In the genomic region with DNA sequence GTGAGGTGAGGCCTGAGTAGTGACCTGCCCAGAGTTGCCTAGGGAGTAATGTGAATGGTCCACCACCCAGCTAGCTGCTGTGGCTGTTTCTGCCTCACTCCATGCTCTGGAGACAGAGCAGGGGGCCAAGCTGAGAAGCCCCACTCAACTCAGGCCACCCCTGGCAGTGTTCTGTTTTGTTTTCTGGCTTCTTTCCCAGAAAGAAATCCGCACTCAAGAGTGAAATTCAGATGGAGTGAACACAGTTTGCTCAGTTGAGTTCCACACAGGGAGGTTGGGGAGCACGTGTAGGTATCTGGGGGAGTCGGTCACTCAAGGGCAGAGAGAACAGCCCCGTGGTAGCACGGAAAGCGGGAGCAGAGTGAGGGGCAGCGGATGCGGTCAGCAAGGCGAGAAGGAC, we compare ENCODE assay signal across 29 mouse cellular contexts. TPM values are rescaled to one million over a fixed set of nuclear protein-coding genes. Genes with fewer than 3 reads are reported as not detected.
DNase-seq lines count a peak whose midpoint lies in the region; ATAC-seq and TF ChIP-seq lines count a peak whose summit lies in the region.
"Had no signal": no experiment of that assay in that cellular context is flagged by ENCODE, and none has a peak within 500 bp of the region (broad histone marks: within the 10 kb centered on the region; RNA-seq: fewer than 3 reads in every experiment).

No protein-coding gene starts in this region.

- H3K9me3 ChIP-seq in hindbrain, postnatal 0 days (ENCODE audit: low read length), result no peaks in the 10 kb centered on the region
- H3K9me3 ChIP-seq in hindbrain, embryonic 14.5 days (ENCODE audit: control insufficient read depth, low read length), result no peaks in the 10 kb centered on the region
- no peaks in the 10 kb centered on the region for H3K9me3 ChIP-seq in midbrain, postnatal 0 days (ENCODE audit: low read length)
- H3K9me3 ChIP-seq in midbrain, embryonic 13.5 days, result no peaks in the 10 kb centered on the region
- no peaks in the 10 kb centered on the region for H3K9me3 ChIP-seq in limb, embryonic 13.5 days
- H3K9me3 ChIP-seq in stomach, postnatal 0 days (ENCODE audit: control insufficient read depth, low read length), result no peaks in the 10 kb centered on the region
- H3K9me3 ChIP-seq: embryonic facial prominence, embryonic 12.5 days; forebrain, embryonic 12.5 days; kidney, embryonic 15.5 days; midbrain, embryonic 12.5 days had no signal

- no peak for TF ChIP-seq CTCF in hindbrain, postnatal 0 days (IDR thresholded peaks at IDR 0.05; ENCODE audit: low read depth)
- TF ChIP-seq CTCF in midbrain, postnatal 0 days (IDR thresholded peaks at IDR 0.05), result no peak
- no peak for TF ChIP-seq CTCF in stomach, postnatal 0 days (IDR thresholded peaks at IDR 0.05; ENCODE audit: low read depth)

- peaks cover 22% of the 10 kb centered on the region for H3K4me1 ChIP-seq in hindbrain, postnatal 0 days (ENCODE audit: insufficient read depth, low read length)
- peaks cover 16% of the 10 kb centered on the region for H3K4me1 ChIP-seq in hindbrain, embryonic 14.5 days (replicated peaks; ENCODE audit: control insufficient read depth, insufficient read depth, low read length)
- peaks cover 10% of the 10 kb centered on the region for H3K4me1 ChIP-seq in midbrain, postnatal 0 days (ENCODE audit: insufficient read depth, low read length)
- H3K4me1 ChIP-seq in midbrain, embryonic 13.5 days (replicated peaks), result peaks cover 23% of the 10 kb centered on the region
- H3K4me1 ChIP-seq in limb, embryonic 13.5 days, result peaks cover 16% of the 10 kb centered on the region
- no peaks in the 10 kb centered on the region for H3K4me1 ChIP-seq in stomach, postnatal 0 days (replicated peaks; ENCODE audit: control insufficient read depth, insufficient read depth)

- no peaks in the 10 kb centered on the region for H3K27me3 ChIP-seq in hindbrain, postnatal 0 days (ENCODE audit: insufficient read depth, low read length)
- no peaks in the 10 kb centered on the region for H3K27me3 ChIP-seq in hindbrain, embryonic 14.5 days (ENCODE audit: control insufficient read depth, insufficient read depth, low read length)
- no peaks in the 10 kb centered on the region for H3K27me3 ChIP-seq in midbrain, postnatal 0 days (ENCODE audit: insufficient read depth, low read length)
- H3K27me3 ChIP-seq in midbrain, embryonic 13.5 days, result no peaks in the 10 kb centered on the region
- H3K27me3 ChIP-seq in limb, embryonic 13.5 days, result no peaks in the 10 kb centered on the region
- no peaks in the 10 kb centered on the region for H3K27me3 ChIP-seq in stomach, postnatal 0 days (ENCODE audit: control insufficient read depth, insufficient read depth, low read length)
- H3K27me3 ChIP-seq: embryonic facial prominence, embryonic 12.5 days; forebrain, embryonic 12.5 days; kidney, embryonic 15.5 days; midbrain, embryonic 12.5 days had no signal

- H3K9ac ChIP-seq in hindbrain, postnatal 0 days (replicated peaks; ENCODE audit: low read length), result no peak overlapping the region
- H3K9ac ChIP-seq in hindbrain, embryonic 14.5 days, result no peak overlapping the region
- H3K9ac ChIP-seq in midbrain, postnatal 0 days (replicated peaks; ENCODE audit: low read length, poor library complexity, severe bottlenecking), result no peak overlapping the region
- H3K9ac ChIP-seq in midbrain, embryonic 13.5 days (replicated peaks), result no peak overlapping the region
- H3K9ac ChIP-seq in limb, embryonic 13.5 days, result no peak overlapping the region
- H3K9ac ChIP-seq in stomach, postnatal 0 days (ENCODE audit: low read length), result no peak overlapping the region
- H3K9ac ChIP-seq: embryonic facial prominence, embryonic 12.5 days; forebrain, embryonic 12.5 days; kidney, embryonic 15.5 days; midbrain, embryonic 12.5 days had no signal

- TF ChIP-seq EP300 in stomach, postnatal 0 days (optimal IDR thresholded peaks at IDR 0.05), result no peak

- H3K4me3 ChIP-seq in hindbrain, postnatal 0 days (ENCODE audit: low read length), result no peak overlapping the region
- H3K4me3 ChIP-seq in hindbrain, embryonic 14.5 days (replicated peaks; ENCODE audit: low read length), result no peak overlapping the region
- no peak overlapping the region for H3K4me3 ChIP-seq in midbrain, postnatal 0 days (ENCODE audit: low read depth, low read length)
- H3K4me3 ChIP-seq in midbrain, embryonic 13.5 days (replicated peaks), result no peak overlapping the region
- no peak overlapping the region for H3K4me3 ChIP-seq in limb, embryonic 13.5 days
- no peak overlapping the region for H3K4me3 ChIP-seq in stomach, postnatal 0 days (ENCODE audit: low read depth, low read length)
- H3K4me3 ChIP-seq: embryonic facial prominence, embryonic 12.5 days; erythroblast, embryonic 14.5 days; forebrain, embryonic 12.5 days; kidney, embryonic 15.5 days; midbrain, embryonic 12.5 days had no signal

- peak; percentile 61 for DNase-seq in hindbrain, postnatal 0 days (ENCODE audit: low spot score)
- no peak for DNase-seq in hindbrain, embryonic 14.5 days (ENCODE audit: low spot score)
- peak; percentile 51 for DNase-seq in midbrain, postnatal 0 days (ENCODE audit: low spot score)
- peak; percentile 12 for DNase-seq in stomach, postnatal 0 days (ENCODE audit: low spot score)
- DNase-seq in yolk sac, embryonic 10.5 days (ENCODE audit: low spot score), result no peak
- no peak for DNase-seq in cerebellum, adult 9-11 months
- DNase-seq: adrenal gland, adult 2 months; adrenal gland, postnatal 36 days; cerebellum, adult 8-10 months; cerebellum, postnatal 36 days; gastrocnemius, postnatal 10 days; kidney, postnatal 36 days; layer of hippocampus, postnatal 36 days; lung, postnatal 10 days; retina, postnatal 1 day; right cerebral cortex, postnatal 14 days; thymus, adult 18-20 months; thymus, postnatal 36 days had no signal

- no peaks in the 10 kb centered on the region for H3K36me3 ChIP-seq in hindbrain, postnatal 0 days (ENCODE audit: insufficient read depth, low read length)
- no peaks in the 10 kb centered on the region for H3K36me3 ChIP-seq in hindbrain, embryonic 14.5 days (replicated peaks; ENCODE audit: control insufficient read depth, insufficient read depth)
- no peaks in the 10 kb centered on the region for H3K36me3 ChIP-seq in midbrain, postnatal 0 days (ENCODE audit: insufficient read depth, low read length)
- no peaks in the 10 kb centered on the region for H3K36me3 ChIP-seq in midbrain, embryonic 13.5 days
- H3K36me3 ChIP-seq in limb, embryonic 13.5 days, result peaks cover 10% of the 10 kb centered on the region; the same call in 1 of the 2 replicates
- no peaks in the 10 kb centered on the region for H3K36me3 ChIP-seq in stomach, postnatal 0 days (ENCODE audit: control insufficient read depth, insufficient read depth, low read length)
- H3K36me3 ChIP-seq: embryonic facial prominence, embryonic 12.5 days; forebrain, embryonic 12.5 days; kidney, embryonic 15.5 days; midbrain, embryonic 12.5 days had no signal

- H3K4me2 ChIP-seq in hindbrain, postnatal 0 days (ENCODE audit: low read depth, low read length), result no peak overlapping the region
- no peak overlapping the region for H3K4me2 ChIP-seq in hindbrain, embryonic 14.5 days (replicated peaks)
- H3K4me2 ChIP-seq in midbrain, postnatal 0 days (ENCODE audit: low read depth, low read length, poor library complexity, severe bottlenecking), result no peak overlapping the region
- no peak overlapping the region for H3K4me2 ChIP-seq in midbrain, embryonic 13.5 days (replicated peaks)
- H3K4me2 ChIP-seq in limb, embryonic 13.5 days (replicated peaks), result no peak overlapping the region
- no peak overlapping the region for H3K4me2 ChIP-seq in stomach, postnatal 0 days (replicated peaks; ENCODE audit: low read depth)
- H3K4me2 ChIP-seq: embryonic facial prominence, embryonic 12.5 days; forebrain, embryonic 12.5 days; kidney, embryonic 15.5 days; liver, embryonic 11.5 days; midbrain, embryonic 12.5 days had no signal

- H3K27ac ChIP-seq in hindbrain, postnatal 0 days, result no peak overlapping the region
- no peak overlapping the region for H3K27ac ChIP-seq in hindbrain, embryonic 14.5 days
- no peak overlapping the region for H3K27ac ChIP-seq in midbrain, postnatal 0 days (ENCODE audit: low read depth, low read length)
- H3K27ac ChIP-seq in midbrain, embryonic 13.5 days, result no peak overlapping the region
- peak overlapping the region; percentile 11; the same call in 1 of the 2 replicates for H3K27ac ChIP-seq in limb, embryonic 13.5 days
- no peak overlapping the region for H3K27ac ChIP-seq in stomach, postnatal 0 days (replicated peaks)
- H3K27ac ChIP-seq: embryonic facial prominence, embryonic 12.5 days; forebrain, embryonic 12.5 days; kidney, embryonic 15.5 days; midbrain, embryonic 12.5 days had no signal

- WGBS in hindbrain, postnatal 0 days, result 66% methylated on average over 9 of the region's 9 CpGs
- 78% methylated on average over 9 of the region's 9 CpGs for WGBS in hindbrain, embryonic 14.5 days
- WGBS in midbrain, postnatal 0 days, result 77% methylated on average over 9 of the region's 9 CpGs
- WGBS in midbrain, embryonic 13.5 days, result 94% methylated on average over 9 of the region's 9 CpGs
- WGBS in limb, embryonic 13.5 days, result 80% methylated on average over 9 of the region's 9 CpGs
- 75% methylated on average over 9 of the region's 9 CpGs for WGBS in stomach, postnatal 0 days

- no peak for ATAC-seq in hindbrain, postnatal 0 days
- ATAC-seq in hindbrain, embryonic 14.5 days (ENCODE audit: low FRiP score), result no peak
- no peak for ATAC-seq in midbrain, postnatal 0 days (ENCODE audit: low FRiP score)
- no peak for ATAC-seq in midbrain, embryonic 13.5 days
- 0 out of 2 replicates have a peak, but pooled peaks have one; percentile 18 for ATAC-seq in limb, embryonic 13.5 days (ENCODE audit: low FRiP score, low read depth)
- ATAC-seq in stomach, postnatal 0 days (ENCODE audit: low FRiP score, low TSS enrichment), result no peak
- ATAC-seq: activated CD4-positive, CD25-positive, alpha-beta regulatory T cell, adult 4 months; CD4-positive, CD25-positive, alpha-beta regulatory T cell, adult 4 months; intestine, postnatal 0 days had no signal

RNA-seq across cellular contexts. Expression of a gene that starts 33.0 kb away (rescaled TPM):
- total RNA-seq in hindbrain, postnatal 0 days (2014; rRNA removed), result 163 and 171 TPM in 2 replicates
- polyA plus RNA-seq in hindbrain, postnatal 0 days (2015; fragmentation: Nextera tagmentation; extraction: Ambion mirVana), result 29.1 and 33.2 TPM in 2 replicates
- 86.6 and 101 TPM in 2 replicates for polyA plus RNA-seq in hindbrain, embryonic 14.5 days (2014; fragmentation: Nextera tagmentation; extraction: Ambion mirVana)
- total RNA-seq in midbrain, postnatal 0 days (2014; rRNA removed), result 193 and 233 TPM in 2 replicates
- polyA plus RNA-seq in midbrain, postnatal 0 days (2015; fragmentation: Nextera tagmentation; extraction: Ambion mirVana), result 36.5 and 42.0 TPM in 2 replicates
- 56.2 and 58.1 TPM in 2 replicates for polyA plus RNA-seq in midbrain, embryonic 13.5 days (2015; fragmentation: Nextera tagmentation; extraction: Ambion mirVana)
- polyA plus RNA-seq in limb, embryonic 13.5 days (2015; fragmentation: Nextera tagmentation; extraction: Ambion mirVana), result 19.4 and 21.9 TPM in 2 replicates
- 6.6 and 6.8 TPM in 2 replicates for polyA plus RNA-seq in stomach, postnatal 0 days (2015; fragmentation: Nextera tagmentation; extraction: Ambion mirVana)

RNA-seq across cellular contexts. Expression of a gene that starts 59.9 kb away (rescaled TPM):
- total RNA-seq in hindbrain, postnatal 0 days (2014; rRNA removed), result 31.7 and 41.6 TPM in 2 replicates
- 9.5 and 10.4 TPM in 2 replicates for polyA plus RNA-seq in hindbrain, postnatal 0 days (2015; fragmentation: Nextera tagmentation; extraction: Ambion mirVana)
- polyA plus RNA-seq in hindbrain, embryonic 14.5 days (2014; fragmentation: Nextera tagmentation; extraction: Ambion mirVana), result 5.4 and 7.1 TPM in 2 replicates
- 13.2 and 14.2 TPM in 2 replicates for total RNA-seq in midbrain, postnatal 0 days (2014; rRNA removed)
- polyA plus RNA-seq in midbrain, postnatal 0 days (2015; fragmentation: Nextera tagmentation; extraction: Ambion mirVana), result 7.3 and 7.4 TPM in 2 replicates
- polyA plus RNA-seq in midbrain, embryonic 13.5 days (2015; fragmentation: Nextera tagmentation; extraction: Ambion mirVana), result 4.6 and 5.7 TPM in 2 replicates
- polyA plus RNA-seq in limb, embryonic 13.5 days (2015; fragmentation: Nextera tagmentation; extraction: Ambion mirVana), result 20.3 and 21.3 TPM in 2 replicates
- polyA plus RNA-seq in stomach, postnatal 0 days (2015; fragmentation: Nextera tagmentation; extraction: Ambion mirVana), result 16.2 and 17.4 TPM in 2 replicates

Comparison
In these comparisons a context has a peak if more than half of its experiments do, and no peak if none do; other contexts are left out.
1. DNase-seq: peak in hindbrain, postnatal 0 days (single experiment), midbrain, postnatal 0 days (single experiment) and stomach, postnatal 0 days (single experiment); none in hindbrain, embryonic 14.5 days (single experiment), yolk sac, embryonic 10.5 days (single experiment) and cerebellum, adult 9-11 months (single experiment).